Mouse (Mus musculus): ENCODE data around the gene Ccdc159.

The Ccdc159 gene

GRCm38 (mm10) chr9:21934021-21934420, 6.8 kb downstream of the Ccdc159 start:
- no peak for DNase-seq (ENCODE audit: low read depth)

GRCm38 (mm10) chr9:21935466-21936131, 8.3 kb downstream of the Ccdc159 start:
- DNase-seq (ENCODE audit: low read depth): no peak

- peak; percentile 86 for DNase-seq (ENCODE audit: low read depth)
These were observed 9.7 kb downstream of the Ccdc159 start, which contains the start of gene Plppr2 for GRCm38 (mm10) chr9:21936692-21937570. Plppr2 (plus strand) TSS chr9:21937033.

- no peak for DNase-seq (ENCODE audit: low read depth)
These were observed 10.5 kb downstream of the Ccdc159 start for GRCm38 (mm10) chr9:21937711-21938175.

GRCm38 (mm10) chr9:21938234-21938855, 11.1 kb downstream of the Ccdc159 start:
- DNase-seq (ENCODE audit: low read depth): no peak

GRCm38 (mm10) chr9:21943046-21943445, 15.8 kb downstream of the Ccdc159 start:
- DNase-seq (ENCODE audit: low read depth): no peak

GRCm38 (mm10) chr9:21943638-21944037, 16.4 kb downstream of the Ccdc159 start:
- DNase-seq (ENCODE audit: low read depth): no peak

- DNase-seq (ENCODE audit: low read depth): no peak
These were observed 17.0 kb downstream of the Ccdc159 start for GRCm38 (mm10) chr9:21944267-21944666.

- no peak for DNase-seq (ENCODE audit: low read depth)
These were observed 20.4 kb downstream of the Ccdc159 start for GRCm38 (mm10) chr9:21947540-21948130.

- DNase-seq (ENCODE audit: low read depth): no peak
These were observed 20.9 kb downstream of the Ccdc159 start for GRCm38 (mm10) chr9:21948146-21948545.

GRCm38 (mm10) chr9:21948790-21949189, 21.5 kb downstream of the Ccdc159 start:
- DNase-seq (ENCODE audit: low read depth): no peak

- DNase-seq (ENCODE audit: low read depth): no peak
These were observed 23.1 kb downstream of the Ccdc159 start for GRCm38 (mm10) chr9:21950322-21950721.

GRCm38 (mm10) chr9:21951977-21952376, 24.7 kb downstream of the Ccdc159 start:
- DNase-seq (ENCODE audit: low read depth): no peak

- no peak for DNase-seq (ENCODE audit: low read depth)
These were observed 26.3 kb downstream of the Ccdc159 start for GRCm38 (mm10) chr9:21953600-21953999.

- no peak for DNase-seq (ENCODE audit: low read depth)
These were observed 27.4 kb downstream of the Ccdc159 start for GRCm38 (mm10) chr9:21954635-21955034.

- no peak for DNase-seq (ENCODE audit: low read depth)
These were observed 27.9 kb downstream of the Ccdc159 start for GRCm38 (mm10) chr9:21955225-21955569.

GRCm38 (mm10) chr9:21955570-21956281, 28.5 kb downstream of the Ccdc159 start, which contains the start of gene Swsap1:
Swsap1 (plus strand) TSS chr9:21955755.
- DNase-seq (ENCODE audit: low read depth): peak; percentile 98

GRCm38 (mm10) chr9:21958372-21958771, 31.1 kb downstream of the Ccdc159 start:
- DNase-seq (ENCODE audit: low read depth): no peak

GRCm38 (mm10) chr9:21959244-21959643, 32.0 kb downstream of the Ccdc159 start:
- DNase-seq (ENCODE audit: low read depth): no peak

- no peak for DNase-seq (ENCODE audit: low read depth)
These were observed 32.9 kb downstream of the Ccdc159 start for GRCm38 (mm10) chr9:21960135-21960534.

- no peak for DNase-seq (ENCODE audit: low read depth)
These were observed 33.4 kb downstream of the Ccdc159 start for GRCm38 (mm10) chr9:21960558-21961208.

Data from fibroblast of lung, adult 2 months (primary cell).